Mouse (Mus musculus): ENCODE measurements around the gene Lrrc74a.

The Lrrc74a gene

GRCm38 (mm10) chr12:86786149-86787019, 52.2 kb downstream of the Lrrc74a start:
- no peak for DNase-seq

- no peak for DNase-seq
Measured at GRCm38 (mm10) chr12:86787020-86787553, 52.9 kb downstream of the Lrrc74a start.

- no peak for DNase-seq
Measured at GRCm38 (mm10) chr12:86790100-86790848, 56.1 kb downstream of the Lrrc74a start.

- peak; percentile 74 to 80 for DNase-seq
Measured at GRCm38 (mm10) chr12:86790849-86791127, 56.6 kb downstream of the Lrrc74a start.

GRCm38 (mm10) chr12:86791987-86792386, 57.8 kb downstream of the Lrrc74a start:
- DNase-seq: no peak

GRCm38 (mm10) chr12:86793830-86794229, 59.7 kb downstream of the Lrrc74a start:
- peak; percentile 68 to 79 for DNase-seq

- DNase-seq: no peak
Measured at GRCm38 (mm10) chr12:86794331-86794730, 60.2 kb downstream of the Lrrc74a start.

- DNase-seq: no peak
Measured at GRCm38 (mm10) chr12:86795076-86795837, 61.1 kb downstream of the Lrrc74a start.

- DNase-seq: peak; percentile 85 to 89
Measured at GRCm38 (mm10) chr12:86795838-86796232, 61.7 kb downstream of the Lrrc74a start.

GRCm38 (mm10) chr12:86796351-86796750, 62.2 kb downstream of the Lrrc74a start:
- no peak for DNase-seq

GRCm38 (mm10) chr12:86797771-86798170, 63.6 kb downstream of the Lrrc74a start:
- no peak for DNase-seq

GRCm38 (mm10) chr12:86798773-86799540, 64.8 kb downstream of the Lrrc74a start:
- peak; percentile 95 to 96 for DNase-seq

GRCm38 (mm10) chr12:86799786-86800185, 65.6 kb downstream of the Lrrc74a start:
- DNase-seq: no peak

GRCm38 (mm10) chr12:86800336-86800735, 66.2 kb downstream of the Lrrc74a start:
- DNase-seq: no peak

GRCm38 (mm10) chr12:86800765-86801147, 66.6 kb downstream of the Lrrc74a start:
- DNase-seq: peak; percentile 68 to 82

- peak; percentile 97 to 98 for DNase-seq
Measured at GRCm38 (mm10) chr12:86801148-86802004, 67.2 kb downstream of the Lrrc74a start.

GRCm38 (mm10) chr12:86802005-86802671, 68.0 kb downstream of the Lrrc74a start:
- DNase-seq: peak; percentile 77 to 84

- DNase-seq: no peak
Measured at GRCm38 (mm10) chr12:86802899-86803298, 68.7 kb downstream of the Lrrc74a start.

- DNase-seq: peak in 1 of 2 experiments; percentile 62
Measured at GRCm38 (mm10) chr12:86803651-86804307, 69.6 kb downstream of the Lrrc74a start.

GRCm38 (mm10) chr12:86804308-86804700, 70.1 kb downstream of the Lrrc74a start:
- DNase-seq: peak; percentile 60 to 72
